Mouse (Mus musculus): ENCODE data around the gene Creb1. TPM values are rescaled to one million over a fixed set of nuclear protein-coding genes. Genes with fewer than 3 reads are reported as not detected.

Creb1 gene
- polyA plus RNA-seq, 1 experiment from 2014 or later: 22.2 TPM

GRCm38 (mm10) chr1:64649362-64650124 lies 117.1 kb downstream of the Creb1 start:
- no peak for ATAC-seq
- Histone ChIP-seq H3K36me3 (ENCODE audit: control insufficient read depth, insufficient read depth, low read length) (no peaks in the 10 kb centered on the region), H3K27ac (ENCODE audit: low read depth, low read length) (no peak overlapping the region), H3K9me3 (ENCODE audit: control insufficient read depth, low read length) (no peaks in the 10 kb centered on the region), H3K4me1 (ENCODE audit: control insufficient read depth, insufficient read depth, low read depth, low read length) (no peaks in the 10 kb centered on the region), H3K9ac (ENCODE audit: low read depth, low read length) (no peak overlapping the region), H3K27me3 (replicated peaks; ENCODE audit: control insufficient read depth, insufficient read depth, low read length) (no peaks in the 10 kb centered on the region), H3K4me2 (ENCODE audit: low read length) (no peak overlapping the region), H3K4me3 (ENCODE audit: low read length) (no peak overlapping the region)
- 79% methylated on average over 11 of the region's 11 CpGs for WGBS

DNA sequence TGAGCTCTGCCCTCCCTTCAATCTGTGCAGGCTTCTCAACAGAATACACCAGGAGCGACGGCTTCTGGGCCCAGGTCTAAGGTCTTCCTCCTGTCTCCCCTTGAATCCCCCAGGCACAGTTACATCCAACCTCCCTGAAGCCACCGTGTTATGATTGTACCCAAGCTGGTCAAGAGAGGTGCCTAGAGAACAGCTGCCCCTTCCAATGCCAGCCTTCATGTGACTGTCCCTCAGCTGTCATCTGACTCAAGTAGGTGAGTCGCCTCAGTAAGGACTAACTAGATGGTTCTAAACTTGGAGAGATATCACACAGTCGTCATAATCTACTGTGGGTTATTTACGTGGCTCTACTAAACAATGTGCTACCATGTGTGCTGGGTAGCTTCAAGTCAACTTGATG lies 121.3 kb downstream of the Creb1 start:
- ATAC-seq: no peak
- Histone ChIP-seq H3K9me3 (ENCODE audit: control insufficient read depth, low read length) (no peaks in the 10 kb centered on the region), H3K4me3 (ENCODE audit: low read length) (no peak overlapping the region), H3K36me3 (ENCODE audit: control insufficient read depth, insufficient read depth, low read length) (no peaks in the 10 kb centered on the region), H3K9ac (ENCODE audit: low read depth, low read length) (no peak overlapping the region), H3K27ac (ENCODE audit: low read depth, low read length) (no peak overlapping the region), H3K27me3 (replicated peaks; ENCODE audit: control insufficient read depth, insufficient read depth, low read length) (no peaks in the 10 kb centered on the region), H3K4me2 (ENCODE audit: low read length) (no peak overlapping the region), H3K4me1 (ENCODE audit: control insufficient read depth, insufficient read depth, low read depth, low read length) (no peaks in the 10 kb centered on the region)
- WGBS: 97% methylated on average over 6 of the region's 6 CpGs

Other genes with a start within 250 kb of the Creb1 start
- gene Mettl21a, start 84.6 kb downstream of the Creb1 start, polyA plus RNA-seq (2015; fragmentation: Nextera tagmentation; extraction: Ambion mirVana): 17.9 TPM in 2 replicates
- gene Ccnyl1, start 157.8 kb downstream of the Creb1 start, polyA plus RNA-seq (2015; fragmentation: Nextera tagmentation; extraction: Ambion mirVana): 4.5 and 4.6 TPM in 2 replicates
- 0.21 and 0.27 TPM in 2 replicates for gene Fzd5, start 205.1 kb downstream of the Creb1 start, polyA plus RNA-seq (2015; fragmentation: Nextera tagmentation; extraction: Ambion mirVana)